Mouse (Mus musculus) layer of hippocampus, adult 2 months (tissue): ENCODE measurements at regions not wholly inside any gene's neighbourhood (a gene's known extent, or its start where the extent isn't known, plus 50 kb on each side); places are given as distances from the start of the nearest gene placed in this dataset.

ENCODE experiments used
- DNase-seq, 2 experiments: peaks; one replicate each; pipeline ENCODE4 v3.0.0; 2022; ENCODE audit warnings: low spot score in 2 of 2
- H3K27ac ChIP-seq: fragments of 200-600 bp; 2 replicates; pipeline ENCODE4 v1.8.1; 2022
- H3K4me3 ChIP-seq: fragments of 200-600 bp; 2 replicates; pipeline ENCODE4 v1.8.1; 2022; ENCODE audit warnings: mild to moderate bottlenecking
- CTCF ChIP-seq: fragments of 200-600 bp; conservative IDR thresholded peaks from 2 replicates; pipeline ENCODE4 v1.8.1; 2022; ENCODE audit warnings: antibody characterized with exemption, mild to moderate bottlenecking, moderate library complexity

- DNase-seq, result no peak
- TF ChIP-seq CTCF, result no peak
- no peak overlapping the region for H3K27ac ChIP-seq
- H3K4me3 ChIP-seq, result no peak overlapping the region
These were observed 130.5 kb downstream of the Ets2 start for GRCm38 (mm10) chr16:95832346-95832739.

- no peak for DNase-seq
- TF ChIP-seq CTCF, result no peak
- Histone ChIP-seq H3K4me3 (no peak overlapping the region), H3K27ac (no peak overlapping the region)
These were observed 129.9 kb downstream of the Ets2 start for GRCm38 (mm10) chr16:95831566-95832345.

- no peak for TF ChIP-seq CTCF
- no peak for DNase-seq
These were observed 125.5 kb downstream of the Ets2 start for GRCm38 (mm10) chr16:95827402-95827737.

GRCm38 (mm10) chr16:95826681-95827401, 125.0 kb downstream of the Ets2 start:
- H3K27ac ChIP-seq, result no peak overlapping the region
- TF ChIP-seq CTCF, result no peak

More at GRCm38 (mm10) chr16:95827402-95827737, 125.5 kb downstream of the Ets2 start:
- no peak overlapping the region for H3K27ac ChIP-seq
- no peak overlapping the region for H3K4me3 ChIP-seq

GRCm38 (mm10) chr16:95825723-95826122, 123.8 kb downstream of the Ets2 start:
- TF ChIP-seq CTCF, result no peak

More at GRCm38 (mm10) chr16:95826681-95827401, 125.0 kb downstream of the Ets2 start:
- H3K4me3 ChIP-seq, result no peak overlapping the region
- no peak for DNase-seq

GRCm38 (mm10) chr16:95824720-95825534, 123.1 kb downstream of the Ets2 start:
- Histone ChIP-seq H3K4me3 (no peak overlapping the region), H3K27ac (no peak overlapping the region; the same call in 1 of the 2 replicates)
- no peak for DNase-seq
- TF ChIP-seq CTCF, result no peak

More at GRCm38 (mm10) chr16:95825723-95826122, 123.8 kb downstream of the Ets2 start:
- H3K4me3 ChIP-seq, result no peak overlapping the region
- DNase-seq, result no peak
- H3K27ac ChIP-seq, result no peak overlapping the region

- H3K27ac ChIP-seq, result no peak overlapping the region
- DNase-seq, result no peak
- H3K4me3 ChIP-seq, result no peak overlapping the region
- TF ChIP-seq CTCF, result no peak
These were observed 121.9 kb downstream of the Ets2 start for GRCm38 (mm10) chr16:95823803-95824202.

- H3K4me3 ChIP-seq, result no peak overlapping the region
- H3K27ac ChIP-seq, result no peak overlapping the region
- no peak for TF ChIP-seq CTCF
- no peak for DNase-seq
These were observed 119.2 kb downstream of the Ets2 start for GRCm38 (mm10) chr16:95821080-95821479.

- Histone ChIP-seq H3K4me3 (no peak overlapping the region), H3K27ac (no peak overlapping the region)
- no peak for DNase-seq
- TF ChIP-seq CTCF, result no peak
These were observed 118.7 kb downstream of the Ets2 start for GRCm38 (mm10) chr16:95820606-95821005.

- H3K27ac ChIP-seq, result no peak overlapping the region
- no peak for DNase-seq
- no peak for TF ChIP-seq CTCF
- no peak overlapping the region for H3K4me3 ChIP-seq
These were observed 118.1 kb downstream of the Ets2 start for GRCm38 (mm10) chr16:95820013-95820412.

- no peak for DNase-seq
- H3K4me3 ChIP-seq, result no peak overlapping the region
- no peak for TF ChIP-seq CTCF
- no peak overlapping the region for H3K27ac ChIP-seq
These were observed 114.1 kb downstream of the Ets2 start for GRCm38 (mm10) chr16:95815966-95816365.

- Histone ChIP-seq H3K27ac (peak overlapping the region; percentile 54), H3K4me3 (no peak overlapping the region)
- TF ChIP-seq CTCF, result no peak
- no peak for DNase-seq
These were observed 113.4 kb downstream of the Ets2 start for GRCm38 (mm10) chr16:95815206-95815731.
